Mouse (Mus musculus) heart, postnatal 14 days (tissue): ENCODE results near the gene Gfy. TPM values are rescaled to one million over a fixed set of nuclear protein-coding genes. Genes with fewer than 3 reads are reported as not detected.

Source experiments
- DNase-seq, 2 experiments: peaks; one replicate each; pipeline ENCODE4 v3.0.0; 2021 to 2022
- intact Hi-C: fragments of 180-260 bp; cut with DNase I; formaldehyde crosslinking; loops from one replicate; pipeline ENCODE4 v1.15.1; 2025
- long read RNA-seq, 2 experiments: library from polyadenylated mRNA; stranded (forward); transcript quantifications; one replicate each; pipeline ENCODE4 v2.0.0; 2021
- total RNA-seq, 2 experiments: library from RNA; stranded (reverse); gene quantifications; 2 replicates each; pipeline ENCODE4 v1.2.3; 2021

The Gfy gene
- total RNA-seq: not detected
- long read RNA-seq, experiment 1: 0 reads
- long read RNA-seq, experiment 2: 0 reads

DNA sequence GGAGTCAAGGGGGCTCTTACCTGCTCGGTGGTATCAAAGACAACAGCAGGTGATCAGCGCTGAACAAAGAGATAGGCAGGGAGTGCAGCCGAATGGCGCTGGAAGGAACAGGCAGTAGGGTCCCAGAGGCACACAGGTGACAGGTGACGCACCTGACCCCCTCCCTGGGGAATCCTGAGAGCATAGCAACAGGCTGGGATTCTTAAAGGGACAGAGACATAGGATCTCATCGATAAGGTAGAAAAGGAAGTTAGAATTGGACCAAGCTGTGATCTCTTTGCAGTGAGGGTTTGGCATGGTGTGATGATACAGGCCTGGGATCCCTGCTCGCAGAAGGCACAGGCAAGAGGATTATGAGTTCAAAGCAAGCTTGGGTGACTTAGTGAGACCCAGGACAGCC lies at the start of gene Gfy:
Gfy (minus strand) TSS at position 101 of the 400 bp plus-strand sequence.
- intact Hi-C loops: no loop called here
- DNase-seq: no peak

DNA sequence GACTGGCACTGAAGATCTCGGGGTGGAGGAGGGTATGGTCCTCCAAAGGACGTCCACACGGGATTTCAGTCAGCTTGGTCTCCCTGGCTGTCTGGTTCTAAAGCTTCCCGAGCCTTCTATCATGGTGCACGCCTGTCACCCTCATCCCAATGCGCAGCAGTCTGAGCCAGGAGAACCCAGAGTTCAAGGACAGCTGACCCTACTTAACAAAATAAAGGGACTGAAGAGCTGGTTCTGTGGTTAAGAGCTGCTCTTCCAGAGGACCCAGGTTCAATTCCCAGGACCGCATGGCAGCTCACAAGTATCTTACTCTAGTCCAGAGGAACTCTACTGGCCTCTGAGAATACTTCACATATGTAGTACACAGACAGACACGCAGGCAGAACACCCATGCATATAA lies 49.7 kb upstream of the Gfy start:
- intact Hi-C loops: no loop called here
- DNase-seq: no peak

GRCm38 (mm10) chr7:45228548-45228947 lies 49.2 kb upstream of the Gfy start:
- intact Hi-C loops: no loop called here

DNA sequence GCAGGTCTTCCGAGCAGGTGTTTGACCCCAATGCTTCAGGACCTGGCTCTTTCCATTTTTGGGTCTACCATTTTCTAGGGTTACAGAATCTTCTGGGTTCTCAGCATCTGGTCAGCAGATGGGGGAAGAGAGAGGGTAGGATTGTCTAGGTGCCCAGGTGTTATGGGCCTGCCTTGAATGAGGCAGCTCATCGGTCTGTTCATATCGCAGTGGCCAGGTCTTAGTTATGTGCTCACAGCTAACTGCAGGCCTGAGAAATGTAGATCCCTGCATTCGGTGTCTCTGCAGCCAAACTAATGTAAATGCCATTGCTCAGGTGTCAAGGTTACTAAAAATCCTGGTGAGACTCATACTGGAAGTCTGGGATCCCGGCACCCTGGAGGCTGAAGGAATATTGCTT lies 47.1 kb upstream of the Gfy start:
- intact Hi-C loops: no loop called here
- no peak for DNase-seq

More at GRCm38 (mm10) chr7:45228548-45228947, 49.2 kb upstream of the Gfy start:
- no peak for DNase-seq

GRCm38 (mm10) chr7:45224826-45225225 lies 45.5 kb upstream of the Gfy start:
- intact Hi-C loops: no loop called here

GRCm38 (mm10) chr7:45221680-45222079 lies 42.3 kb upstream of the Gfy start:
- intact Hi-C loops: no loop called here
- DNase-seq: no peak

More at GRCm38 (mm10) chr7:45224826-45225225, 45.5 kb upstream of the Gfy start:
- DNase-seq: no peak

- intact Hi-C loops: no loop called here
- peak; percentile 79 to 81 for DNase-seq
Measured at GRCm38 (mm10) chr7:45216442-45217183, 37.2 kb upstream of the Gfy start.

GRCm38 (mm10) chr7:45215673-45216441 lies 36.5 kb upstream of the Gfy start, which contains the start of gene Tead2:
Gene Tead2, plus strand, starts transcription at chr7:45215753.
- intact Hi-C loops: no loop called here
- DNase-seq: peak; percentile 66 to 71

- no peak for DNase-seq
- intact Hi-C loops: no loop called here
Measured at GRCm38 (mm10) chr7:45213708-45214107, 34.3 kb upstream of the Gfy start.

DNA sequence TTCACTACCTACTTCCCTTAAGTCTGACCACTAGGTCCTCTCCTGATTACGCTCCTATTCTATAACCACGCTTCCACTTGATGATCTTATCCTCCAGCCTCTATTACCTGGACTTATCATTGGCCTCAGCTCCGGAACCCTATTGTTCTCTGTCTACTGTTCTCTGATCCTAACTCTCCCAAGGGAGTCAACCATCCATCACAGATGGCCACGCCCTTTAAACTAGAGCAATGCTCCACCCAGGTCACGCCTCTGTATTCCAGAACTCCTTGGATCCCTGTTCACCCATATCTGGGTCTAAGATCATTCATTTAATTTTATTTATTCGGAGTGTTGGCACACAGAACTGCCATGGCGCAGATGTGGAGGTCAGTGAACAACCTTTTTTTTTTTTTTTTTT lies 33.0 kb upstream of the Gfy start:
- no peak for DNase-seq
- intact Hi-C loops: no loop called here

DNA sequence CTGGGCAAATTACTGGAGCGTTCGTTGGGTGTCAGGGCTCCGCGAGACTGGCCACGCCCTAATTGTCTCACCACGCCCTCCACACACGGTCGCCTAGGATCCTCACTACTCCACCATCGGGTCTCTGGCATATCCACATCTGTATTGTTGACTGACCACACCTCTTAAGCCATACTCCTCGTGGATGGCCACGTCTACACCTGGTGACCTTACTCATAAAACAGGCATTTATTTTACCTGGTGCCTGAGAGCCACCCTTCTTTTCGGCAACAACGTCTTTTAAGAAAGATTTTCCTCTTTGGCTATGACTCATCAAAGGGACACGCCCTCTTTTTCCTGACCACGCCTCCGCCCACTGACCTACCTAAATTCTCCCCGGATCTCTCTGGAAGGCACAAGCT lies 32.5 kb upstream of the Gfy start, which contains the start of gene Dkkl1:
Dkkl1 (minus strand) TSS at position 297 of the 401 bp plus-strand sequence.
- DNase-seq: no peak
- intact Hi-C loops: no loop called here

DNA sequence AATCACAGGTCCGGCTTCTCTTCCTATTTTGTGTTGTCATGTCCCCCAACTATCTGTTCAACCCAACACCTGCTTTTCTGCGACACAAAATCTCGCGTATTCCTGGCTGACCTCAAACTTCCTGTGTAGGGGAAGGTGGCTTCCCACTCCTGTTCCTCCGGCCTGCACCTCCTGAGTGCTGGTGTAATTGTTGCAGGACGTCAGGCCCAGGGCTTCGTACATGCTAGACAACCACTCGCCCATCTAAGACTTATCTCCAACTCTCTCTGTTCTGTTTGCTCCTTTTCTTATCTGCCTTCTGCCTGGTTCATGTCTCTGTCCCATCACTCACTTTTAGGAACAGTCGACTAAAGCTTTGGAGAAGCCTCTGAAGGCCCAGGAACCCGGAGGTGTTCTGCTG lies 31.7 kb upstream of the Gfy start:
- no peak for DNase-seq
- intact Hi-C loops: no loop called here

DNA sequence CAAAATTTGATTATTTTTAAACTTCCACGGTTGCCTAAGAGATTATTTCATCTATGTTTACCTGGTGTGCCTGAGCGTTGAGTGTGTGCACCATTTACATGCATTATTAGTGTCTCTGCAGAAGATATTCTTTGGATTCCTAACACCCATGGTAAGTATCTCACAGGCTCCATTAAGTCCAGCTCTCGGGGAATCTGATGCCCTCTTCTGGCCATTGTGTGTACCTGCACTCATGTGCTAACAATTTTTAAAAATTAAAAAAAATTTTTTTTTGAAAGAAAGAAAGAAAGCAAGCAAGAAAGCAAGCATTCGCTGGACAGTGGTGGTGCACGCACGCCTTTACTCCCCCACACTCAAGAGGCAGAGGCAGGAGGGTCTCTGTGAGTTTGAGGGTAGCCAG lies 28.9 kb upstream of the Gfy start:
- DNase-seq: no peak
- intact Hi-C loops: no loop called here

GRCm38 (mm10) chr7:45204380-45205143 lies 25.2 kb upstream of the Gfy start, which contains the start of gene Ccdc155:
Gene Ccdc155, minus strand, starts transcription at chr7:45204892.
- intact Hi-C loops: no loop called here
- peak; percentile 84 to 85 for DNase-seq

GRCm38 (mm10) chr7:45202654-45203053 lies 23.3 kb upstream of the Gfy start:
- intact Hi-C loops: no loop called here
- no peak for DNase-seq

DNA sequence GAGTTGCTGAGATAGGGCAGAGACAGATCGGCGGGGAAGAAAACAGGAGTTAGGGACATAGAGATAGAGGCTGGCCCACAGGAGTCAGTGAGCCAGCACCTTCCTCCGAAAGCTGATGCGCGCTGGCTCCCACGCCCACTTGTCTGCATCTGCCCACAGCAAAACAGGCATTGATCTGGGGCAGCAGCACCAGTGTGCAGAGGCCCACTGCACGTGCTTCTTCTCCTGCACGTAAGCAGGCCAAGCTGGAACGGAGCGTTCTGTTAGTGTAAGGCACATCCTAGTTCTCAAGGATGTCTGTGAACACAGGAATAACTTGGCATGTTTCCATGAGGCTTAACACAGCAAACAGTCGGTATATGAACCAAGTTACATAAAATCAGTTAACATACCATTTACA lies 19.6 kb upstream of the Gfy start:
- no peak for DNase-seq
- intact Hi-C loops: loop anchor here (1.0 to 2.0 kb wide), 2 partner anchors 37 to 120 kb away; no protein-coding TSS in a partner anchor

GRCm38 (mm10) chr7:45198435-45198834 lies 19.1 kb upstream of the Gfy start:
- intact Hi-C loops: loop anchor here (1.0 to 2.0 kb wide), 2 partner anchors 36 to 120 kb away; no protein-coding TSS in a partner anchor

GRCm38 (mm10) chr7:45196994-45197393 lies 17.6 kb upstream of the Gfy start:
- intact Hi-C loops: no loop called here

More at GRCm38 (mm10) chr7:45198435-45198834, 19.1 kb upstream of the Gfy start:
- DNase-seq: peak; percentile 72 to 84

GRCm38 (mm10) chr7:45196176-45196535 lies 16.8 kb upstream of the Gfy start:
- no peak for DNase-seq
- intact Hi-C loops: no loop called here

More at GRCm38 (mm10) chr7:45196994-45197393, 17.6 kb upstream of the Gfy start:
- DNase-seq: no peak

- DNase-seq: no peak
- intact Hi-C loops: no loop called here
Measured at GRCm38 (mm10) chr7:45195341-45196175, 16.2 kb upstream of the Gfy start.
